Mouse (Mus musculus) heart, embryonic 14.5 days (tissue): ENCODE results near the gene Tnfrsf17. TPM values are rescaled to one million over a fixed set of nuclear protein-coding genes. Genes with fewer than 3 reads are reported as not detected.
"Not testable (repeated sequence)": the region's sequence is repeated elsewhere in the genome, so short reads cannot be mapped to it uniquely, and the experiment has no call there.

Source experiments
- ATAC-seq: fragments of 200-750 bp; cut with Nextera tagmentation; 2 replicates; pipeline ENCODE4 v1.8.0; 2017; ENCODE audit warnings: low read depth, moderate TSS enrichment; ENCODE audit not compliant: insufficient number of reproducible peaks, insufficient read depth, low FRiP score
- H3K27ac ChIP-seq, 2 experiments: fragments of 200-500 bp in 1 of 2; fragments of 300-500 bp in 1 of 2; sonication (generic) in 1 of 2; replicated peaks in 1 of 2; 2 replicates each; pipeline ENCODE4 v1.5.1; 2012 to 2014; ENCODE audit warnings: low read depth in 2 of 2, low read length in 2 of 2, control low read depth in 1 of 2, mild to moderate bottlenecking in 1 of 2, mixed read lengths in 1 of 2; ENCODE audit not compliant: control insufficient read depth in 1 of 2, insufficient read depth in 1 of 2
- H3K27me3 ChIP-seq: fragments of 300-500 bp; sonication (generic); 2 replicates; pipeline ENCODE4 v1.6.1; 2014; ENCODE audit warnings: mild to moderate bottlenecking, low read length, control low read depth; ENCODE audit not compliant: control insufficient read depth, insufficient read depth
- H3K36me3 ChIP-seq: fragments of 300-500 bp; sonication (generic); 2 replicates; pipeline ENCODE4 v1.6.1; 2014; ENCODE audit warnings: mild to moderate bottlenecking, control low read depth, low read length, mixed read lengths; ENCODE audit not compliant: control insufficient read depth, insufficient read depth
- H3K4me1 ChIP-seq, 2 experiments: fragments of 200-500 bp in 1 of 2; fragments of 300-500 bp in 1 of 2; sonication (generic) in 1 of 2; 2 replicates each; pipeline ENCODE4 v1.6.1; 2012 to 2014; ENCODE audit warnings: low read length in 2 of 2, control low read depth in 1 of 2, mixed read lengths in 1 of 2; ENCODE audit not compliant: control insufficient read depth in 2 of 2, insufficient read depth in 2 of 2
- H3K4me2 ChIP-seq: fragments of 300-500 bp; sonication (generic); 2 replicates; pipeline ENCODE4 v1.6.1; 2014; ENCODE audit warnings: mild to moderate bottlenecking, low read length
- H3K4me3 ChIP-seq, 2 experiments: fragments of 200-500 bp in 1 of 2; fragments of 300-500 bp in 1 of 2; sonication (generic) in 1 of 2; 2 replicates each; pipeline ENCODE4 v1.5.1; 2012 to 2014; ENCODE audit warnings: low read length in 2 of 2, mild to moderate bottlenecking in 2 of 2, control low read depth in 1 of 2, low read depth in 1 of 2, moderate library complexity in 1 of 2; ENCODE audit not compliant: control insufficient read depth in 1 of 2, insufficient read depth in 1 of 2
- H3K9ac ChIP-seq: fragments of 300-500 bp; sonication (generic); 2 replicates; pipeline ENCODE4 v1.6.1; 2014; ENCODE audit warnings: mild to moderate bottlenecking, low read length
- H3K9me3 ChIP-seq: fragments of 300-500 bp; sonication (generic); 2 replicates; pipeline ENCODE4 v1.6.1; 2016; ENCODE audit warnings: low read length, control low read depth; ENCODE audit not compliant: control insufficient read depth
- WGBS: fragments of 180-500 bp; shearing (Covaris S2); extraction: QIAGEN DNeasy Blood & Tissue Kit; methylation state at CpG from one replicate; pipeline ENCODE4 v1.1.7; 2014; 5-methylcytosine and 5-hydroxymethylcytosine counted together
- polyA plus RNA-seq: library from polyadenylated mRNA; unstranded; fragments of >200 nt; fragmentation: Nextera tagmentation; extraction: Ambion mirVana; gene quantifications from 2 replicates; pipeline ENCODE4 v1.2.1, GENCODE M21; 2014

Gene Tnfrsf17
- polyA plus RNA-seq, 1 experiment from 2014 or later: not detected

- no peaks in the 10 kb centered on the region for H3K27me3 ChIP-seq
- H3K9me3 ChIP-seq: 0 out of 2 replicates have a peak, but pooled peaks cover 5% of the 10 kb centered on the region
- 15% methylated on average over 7 of the region's 7 CpGs for WGBS
- ATAC-seq: 0 out of 2 replicates have a peak, but pooled peaks have one; percentile 26
- peak overlapping the region; percentile 26; the same call in 1 of the 2 replicates for H3K4me2 ChIP-seq
- 0 out of 2 replicates have a peak, but pooled peaks cover 3% of the 10 kb centered on the region for H3K36me3 ChIP-seq
- peak overlapping the region; percentile 15 to 25; a peak in 1 of 4 replicates for H3K27ac ChIP-seq
- peaks cover 4 to 10% of the 10 kb centered on the region in 2 experiments for H3K4me1 ChIP-seq
- H3K9ac ChIP-seq: no peak overlapping the region
- no peak overlapping the region for H3K4me3 ChIP-seq
Measured at GRCm38 (mm10) chr16:11351903-11352302, 38.3 kb downstream of the Tnfrsf17 start.

GRCm38 (mm10) chr16:11359173-11359572 is 45.6 kb downstream of the Tnfrsf17 start:
- 75% methylated on average over 5 of the region's 5 CpGs for WGBS
- no peaks in the 10 kb centered on the region for H3K9me3 ChIP-seq
- no peaks in the 10 kb centered on the region for H3K27me3 ChIP-seq
- H3K4me2 ChIP-seq: no peak overlapping the region
- no peak overlapping the region for H3K27ac ChIP-seq
- no peaks in the 10 kb centered on the region for H3K4me1 ChIP-seq
- no peak for ATAC-seq
- H3K9ac ChIP-seq: no peak overlapping the region
- H3K4me3 ChIP-seq: no peak overlapping the region
- no peaks in the 10 kb centered on the region for H3K36me3 ChIP-seq

GRCm38 (mm10) chr16:11359919-11360318 is 46.3 kb downstream of the Tnfrsf17 start:
- Histone ChIP-seq H3K36me3 (no peaks in the 10 kb centered on the region), H3K27ac (no peak overlapping the region), H3K4me3 (no peak overlapping the region), H3K27me3 (no peaks in the 10 kb centered on the region), H3K4me1 (no peaks in the 10 kb centered on the region), H3K9me3 (no peaks in the 10 kb centered on the region), H3K9ac (no peak overlapping the region), H3K4me2 (no peak overlapping the region)
- no peak for ATAC-seq
- 46% methylated on average over 10 of the region's 10 CpGs for WGBS

- not testable (repeated sequence) for H3K4me2 ChIP-seq, H3K9ac ChIP-seq, H3K27me3 ChIP-seq, ATAC-seq, H3K4me1 ChIP-seq, H3K4me3 ChIP-seq, H3K27ac ChIP-seq, H3K9me3 ChIP-seq, H3K36me3 ChIP-seq
- 86% methylated on average over 2 of the region's 2 CpGs for WGBS
Measured at GRCm38 (mm10) chr16:11360576-11360975, 47.0 kb downstream of the Tnfrsf17 start.

- H3K4me1 ChIP-seq: peaks cover 12 to 15% of the 10 kb centered on the region in 2 experiments
- no peak overlapping the region for H3K4me2 ChIP-seq
- no peaks in the 10 kb centered on the region for H3K36me3 ChIP-seq
- WGBS: 57% methylated on average over 5 of the region's 5 CpGs
- H3K27ac ChIP-seq: no peak overlapping the region
- no peak for ATAC-seq
- H3K27me3 ChIP-seq: no peaks in the 10 kb centered on the region
- no peak overlapping the region for H3K4me3 ChIP-seq
- no peak overlapping the region for H3K9ac ChIP-seq
- H3K9me3 ChIP-seq: no peaks in the 10 kb centered on the region
Measured at GRCm38 (mm10) chr16:11365626-11366025, 52.0 kb downstream of the Tnfrsf17 start.

GRCm38 (mm10) chr16:11366851-11367250 is 53.2 kb downstream of the Tnfrsf17 start:
- Histone ChIP-seq H3K9me3 (no peaks in the 10 kb centered on the region), H3K9ac (no peak overlapping the region), H3K27ac (no peak overlapping the region), H3K27me3 (no peaks in the 10 kb centered on the region), H3K4me2 (no peak overlapping the region), H3K4me1 (peaks cover 12 to 15% of the 10 kb centered on the region in 2 experiments), H3K36me3 (no peaks in the 10 kb centered on the region), H3K4me3 (no peak overlapping the region)
- 64% methylated on average over 1 of the region's 1 CpGs for WGBS
- no peak for ATAC-seq

GRCm38 (mm10) chr16:11368412-11368811 is 54.8 kb downstream of the Tnfrsf17 start:
- Histone ChIP-seq H3K9ac (no peak overlapping the region), H3K9me3 (no peaks in the 10 kb centered on the region), H3K4me1 (peaks cover 12 to 15% of the 10 kb centered on the region in 2 experiments), H3K27me3 (no peaks in the 10 kb centered on the region), H3K4me3 (no peak overlapping the region), H3K27ac (no peak overlapping the region), H3K36me3 (no peaks in the 10 kb centered on the region), H3K4me2 (no peak overlapping the region)
- no peak for ATAC-seq
- 82% methylated on average over 3 of the region's 3 CpGs for WGBS

- no peak overlapping the region for H3K4me2 ChIP-seq
- no peak overlapping the region for H3K9ac ChIP-seq
- H3K4me1 ChIP-seq: peaks cover 12 to 15% of the 10 kb centered on the region in 2 experiments
- no peaks in the 10 kb centered on the region for H3K27me3 ChIP-seq
- WGBS: 19% methylated on average over 4 of the region's 4 CpGs
- H3K9me3 ChIP-seq: no peaks in the 10 kb centered on the region
- no peak overlapping the region for H3K27ac ChIP-seq
- ATAC-seq: no peak
- H3K4me3 ChIP-seq: no peak overlapping the region
- no peaks in the 10 kb centered on the region for H3K36me3 ChIP-seq
Measured at GRCm38 (mm10) chr16:11369162-11369561, 55.5 kb downstream of the Tnfrsf17 start.
